Mouse (Mus musculus) forebrain, embryonic 11.5 days (tissue): ENCODE results near the gene Gm21973. TPM values are rescaled to one million over a fixed set of nuclear protein-coding genes. Genes with fewer than 3 reads are reported as not detected.

Source experiments
- ATAC-seq: fragments of 200-750 bp; cut with Nextera tagmentation; replicated peaks from 2 replicates; pipeline ENCODE4 v1.8.0; 2017; ENCODE audit warnings: moderate TSS enrichment; ENCODE audit not compliant: low FRiP score
- DNase-seq: peaks from one replicate; pipeline ENCODE4 v3.0.0-alpha.2; 2017; ENCODE audit warnings: low spot score
- H3K27ac ChIP-seq: fragments of 300-500 bp; sonication (generic); 2 replicates; pipeline ENCODE4 v1.5.1; 2014; ENCODE audit warnings: low read depth, low read length
- H3K27me3 ChIP-seq: fragments of 300-500 bp; sonication (generic); 2 replicates; pipeline ENCODE4 v1.6.1; 2014; ENCODE audit warnings: mild to moderate bottlenecking, low read length, mixed read lengths; ENCODE audit not compliant: control insufficient read depth, insufficient read depth
- H3K36me3 ChIP-seq: fragments of 300-500 bp; sonication (generic); 2 replicates; pipeline ENCODE4 v1.6.1; 2014; ENCODE audit warnings: mild to moderate bottlenecking, low read length, moderate library complexity, mixed read lengths; ENCODE audit not compliant: control insufficient read depth, insufficient read depth
- H3K4me1 ChIP-seq: fragments of 300-500 bp; sonication (generic); replicated peaks from 2 replicates; pipeline ENCODE4 v1.6.1; 2014; ENCODE audit warnings: low read length, mixed read lengths; ENCODE audit not compliant: control insufficient read depth, insufficient read depth
- H3K4me2 ChIP-seq: fragments of 300-500 bp; sonication (generic); 2 replicates; pipeline ENCODE4 v1.6.1; 2014; ENCODE audit warnings: low read depth, mild to moderate bottlenecking, low read length, moderate library complexity, mixed read lengths; ENCODE audit not compliant: severe bottlenecking
- H3K4me3 ChIP-seq: fragments of 300-500 bp; sonication (generic); 2 replicates; pipeline ENCODE4 v1.5.1; 2014; ENCODE audit warnings: low read depth, low read length
- H3K9ac ChIP-seq: fragments of 300-500 bp; sonication (generic); 2 replicates; pipeline ENCODE4 v1.6.1; 2014; ENCODE audit warnings: low read length
- H3K9me3 ChIP-seq: fragments of 300-500 bp; sonication (generic); 2 replicates; pipeline ENCODE4 v1.6.1; 2016; ENCODE audit warnings: low read length, mixed read lengths; ENCODE audit not compliant: control insufficient read depth
- WGBS: fragments of 180-500 bp; shearing (Covaris S2); extraction: QIAGEN DNeasy Blood & Tissue Kit; methylation state at CpG from one replicate; pipeline ENCODE4 v1.1.7; 2014; 5-methylcytosine and 5-hydroxymethylcytosine counted together
- polyA plus RNA-seq: library from polyadenylated mRNA; unstranded; fragments of >200 nt; fragmentation: Nextera tagmentation; extraction: Ambion mirVana; gene quantifications from 2 replicates; pipeline ENCODE4 v1.2.1, GENCODE M21; 2014

Gene Gm21973
- polyA plus RNA-seq, 1 experiment from 2014 or later = not detected

DNA sequence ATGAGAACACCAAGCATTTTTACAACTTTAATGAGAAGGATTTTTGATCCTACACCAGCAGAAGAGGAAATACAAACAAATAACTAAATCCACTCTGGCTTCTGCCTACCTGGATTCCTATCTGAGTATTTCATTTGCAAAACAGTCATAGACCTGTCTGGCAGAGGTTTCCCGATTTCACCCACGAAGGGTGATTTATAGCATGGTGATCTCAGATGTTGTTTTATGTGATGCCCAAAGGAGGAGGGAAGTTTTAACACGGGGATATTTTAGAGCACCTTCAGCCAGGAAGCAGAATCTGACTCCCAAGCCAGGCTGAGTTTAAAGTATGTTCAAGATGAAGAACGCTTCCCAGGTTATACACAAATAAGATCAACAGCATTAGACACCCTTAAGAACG, 13.4 kb upstream of the Gm21973 start:
- Histone ChIP-seq H3K27me3 (no peaks in the 10 kb centered on the region), H3K4me2 (no peak overlapping the region), H3K9ac (no peak overlapping the region), H3K36me3 (no peaks in the 10 kb centered on the region), H3K9me3 (no peaks in the 10 kb centered on the region), H3K4me3 (no peak overlapping the region), H3K27ac (no peak overlapping the region), H3K4me1 (no peaks in the 10 kb centered on the region)
- DNase-seq (no peak), ATAC-seq (no peak)
- WGBS = 87% methylated on average over 5 of the region's 5 CpGs

DNA sequence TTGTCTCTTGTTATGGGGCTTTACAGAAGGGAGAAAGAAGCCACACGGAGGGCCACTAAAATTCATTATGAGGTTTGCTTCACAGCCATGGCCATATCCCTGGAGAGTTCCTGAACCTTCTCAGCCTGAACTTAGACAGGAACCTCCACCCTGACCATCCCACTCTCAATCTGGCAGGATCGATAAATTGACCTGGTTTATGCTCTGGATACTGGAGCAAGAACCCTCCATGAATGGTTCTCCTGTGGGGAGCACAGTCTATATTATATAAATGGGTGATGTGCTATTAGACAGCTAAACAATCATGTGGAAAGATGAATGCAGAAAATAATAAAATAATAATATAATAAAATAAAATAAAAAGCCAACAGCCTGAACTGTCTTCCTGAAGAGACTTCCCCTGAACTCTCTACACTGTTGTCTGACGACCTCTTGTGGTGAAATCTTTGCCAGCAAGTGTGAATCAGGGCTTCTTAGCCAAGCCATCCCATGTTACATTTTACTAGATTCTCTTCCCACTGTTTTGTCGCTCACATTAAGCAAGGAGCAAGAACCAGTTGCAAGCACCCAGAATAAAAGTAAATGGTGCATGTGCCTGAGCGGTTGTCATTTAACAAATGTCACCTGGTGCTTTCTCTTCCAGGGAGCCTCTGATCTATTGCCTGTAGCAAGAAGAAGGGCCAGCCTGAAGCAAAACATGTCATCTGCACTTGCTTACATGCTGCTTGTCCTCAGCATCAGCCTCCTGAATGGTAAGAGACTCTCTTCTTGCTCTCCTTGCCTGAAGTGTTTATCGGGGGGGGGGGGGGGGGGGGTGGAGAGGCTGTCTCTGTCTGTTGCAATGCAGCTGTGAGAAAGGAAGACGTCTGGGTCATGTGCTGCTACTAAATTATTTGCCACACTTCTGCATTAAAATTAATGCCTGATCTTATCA, 11.4 kb upstream of the Gm21973 start:
- no peak overlapping the region for H3K4me2 ChIP-seq
- H3K9ac ChIP-seq = no peak overlapping the region
- no peak overlapping the region for H3K27ac ChIP-seq
- H3K4me3 ChIP-seq = no peak overlapping the region
- DNase-seq (no peak), ATAC-seq (no peak)
- no peaks in the 10 kb centered on the region for H3K27me3 ChIP-seq
- no peaks in the 10 kb centered on the region for H3K36me3 ChIP-seq
- WGBS = 61% methylated on average over 7 of the region's 7 CpGs
- no peaks in the 10 kb centered on the region for H3K9me3 ChIP-seq
- H3K4me1 ChIP-seq = no peaks in the 10 kb centered on the region

DNA sequence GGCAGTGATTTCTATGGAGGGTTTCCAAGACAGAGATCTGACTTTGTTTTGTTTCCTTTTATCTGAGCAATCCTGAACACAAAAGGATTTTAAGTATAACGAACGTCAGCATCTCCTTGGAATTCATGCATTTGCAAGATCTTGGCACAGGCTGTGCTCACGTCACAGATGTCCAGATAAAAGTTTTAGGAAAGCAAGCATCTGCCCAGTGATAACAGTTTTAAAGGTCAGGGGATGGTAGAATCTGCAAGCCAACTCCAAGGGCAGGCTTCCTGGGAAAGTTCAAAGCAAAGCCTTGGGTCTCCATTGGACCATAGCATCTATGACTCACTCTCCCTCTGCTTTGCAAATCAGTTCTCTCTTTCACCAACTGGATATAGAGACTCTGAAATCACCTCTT, 5.4 kb downstream of the Gm21973 start:
- WGBS = 72% methylated on average over 3 of the region's 3 CpGs
- no peaks in the 10 kb centered on the region for H3K9me3 ChIP-seq
- H3K27ac ChIP-seq = no peak overlapping the region
- DNase-seq (no peak), ATAC-seq (no peak)
- H3K36me3 ChIP-seq = no peaks in the 10 kb centered on the region
- H3K4me1 ChIP-seq = no peaks in the 10 kb centered on the region
- no peak overlapping the region for H3K4me2 ChIP-seq
- no peak overlapping the region for H3K9ac ChIP-seq
- H3K27me3 ChIP-seq = no peaks in the 10 kb centered on the region
- H3K4me3 ChIP-seq = no peak overlapping the region

DNA sequence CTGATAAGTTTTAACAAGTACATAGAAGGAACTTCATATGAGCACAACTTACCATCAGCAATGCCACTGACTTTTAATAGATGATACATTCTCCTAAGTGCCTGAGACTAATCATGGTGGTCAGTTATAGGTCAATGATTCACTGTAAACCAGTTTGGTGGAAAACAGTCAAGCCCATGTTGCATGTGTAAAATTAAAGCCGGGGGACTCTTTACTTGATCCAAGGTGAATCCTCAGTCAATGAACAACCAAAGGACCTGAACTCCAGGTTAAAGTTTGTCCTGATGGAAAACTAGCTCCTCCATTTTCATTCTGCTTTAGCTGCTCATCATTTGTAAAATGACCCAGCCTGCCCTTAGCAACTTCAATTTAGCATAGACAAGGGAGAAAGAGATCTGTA, 7.4 kb downstream of the Gm21973 start:
- DNase-seq = no peak

GRCm38 (mm10) chr15:10338606-10339005, 13.4 kb downstream of the Gm21973 start:
- ATAC-seq = no peak

More for the DNA sequence above, 7.4 kb downstream of the Gm21973 start:
- no peaks in the 10 kb centered on the region for H3K27me3 ChIP-seq
- no peaks in the 10 kb centered on the region for H3K9me3 ChIP-seq
- H3K4me1 ChIP-seq = no peaks in the 10 kb centered on the region
- no peak overlapping the region for H3K4me2 ChIP-seq
- no peak overlapping the region for H3K9ac ChIP-seq
- no peaks in the 10 kb centered on the region for H3K36me3 ChIP-seq
- no peak overlapping the region for H3K4me3 ChIP-seq
- no peak for ATAC-seq
- no peak overlapping the region for H3K27ac ChIP-seq
- WGBS = 94% methylated on average over 1 of the region's 1 CpGs

DNA sequence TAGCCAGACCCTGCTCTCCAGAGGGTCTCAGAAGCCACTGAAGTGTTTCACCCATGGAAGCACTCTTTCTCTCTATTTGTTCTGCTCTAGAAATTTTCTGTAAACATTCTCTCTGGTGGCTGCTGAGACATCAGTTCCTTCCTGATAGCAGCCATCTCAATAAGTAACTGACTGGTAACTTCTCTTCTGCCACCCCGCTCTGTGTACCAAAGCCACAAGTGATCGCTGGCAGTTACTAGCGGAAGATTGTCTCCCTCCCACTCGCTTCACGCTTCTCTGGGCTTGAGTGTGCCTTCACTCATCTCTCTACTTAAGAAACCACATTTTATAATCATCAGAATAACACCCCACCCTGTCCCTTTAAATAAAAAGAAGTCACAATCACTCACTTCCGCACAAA, 21.9 kb downstream of the Gm21973 start:
- Histone ChIP-seq H3K27me3 (no peaks in the 10 kb centered on the region), H3K27ac (no peak overlapping the region), H3K4me3 (no peak overlapping the region), H3K4me2 (no peak overlapping the region), H3K4me1 (no peaks in the 10 kb centered on the region), H3K9me3 (no peaks in the 10 kb centered on the region), H3K36me3 (no peaks in the 10 kb centered on the region), H3K9ac (no peak overlapping the region)
- DNase-seq (no peak), ATAC-seq (no peak)
- WGBS = 88% methylated on average over 6 of the region's 6 CpGs

More at GRCm38 (mm10) chr15:10338606-10339005, 13.4 kb downstream of the Gm21973 start:
- no peak for DNase-seq
- Histone ChIP-seq H3K9ac (no peak overlapping the region), H3K27me3 (no peaks in the 10 kb centered on the region), H3K36me3 (no peaks in the 10 kb centered on the region), H3K4me1 (no peaks in the 10 kb centered on the region), H3K4me3 (no peak overlapping the region), H3K9me3 (no peaks in the 10 kb centered on the region), H3K4me2 (no peak overlapping the region), H3K27ac (no peak overlapping the region)
- 82% methylated on average over 3 of the region's 3 CpGs for WGBS

DNA sequence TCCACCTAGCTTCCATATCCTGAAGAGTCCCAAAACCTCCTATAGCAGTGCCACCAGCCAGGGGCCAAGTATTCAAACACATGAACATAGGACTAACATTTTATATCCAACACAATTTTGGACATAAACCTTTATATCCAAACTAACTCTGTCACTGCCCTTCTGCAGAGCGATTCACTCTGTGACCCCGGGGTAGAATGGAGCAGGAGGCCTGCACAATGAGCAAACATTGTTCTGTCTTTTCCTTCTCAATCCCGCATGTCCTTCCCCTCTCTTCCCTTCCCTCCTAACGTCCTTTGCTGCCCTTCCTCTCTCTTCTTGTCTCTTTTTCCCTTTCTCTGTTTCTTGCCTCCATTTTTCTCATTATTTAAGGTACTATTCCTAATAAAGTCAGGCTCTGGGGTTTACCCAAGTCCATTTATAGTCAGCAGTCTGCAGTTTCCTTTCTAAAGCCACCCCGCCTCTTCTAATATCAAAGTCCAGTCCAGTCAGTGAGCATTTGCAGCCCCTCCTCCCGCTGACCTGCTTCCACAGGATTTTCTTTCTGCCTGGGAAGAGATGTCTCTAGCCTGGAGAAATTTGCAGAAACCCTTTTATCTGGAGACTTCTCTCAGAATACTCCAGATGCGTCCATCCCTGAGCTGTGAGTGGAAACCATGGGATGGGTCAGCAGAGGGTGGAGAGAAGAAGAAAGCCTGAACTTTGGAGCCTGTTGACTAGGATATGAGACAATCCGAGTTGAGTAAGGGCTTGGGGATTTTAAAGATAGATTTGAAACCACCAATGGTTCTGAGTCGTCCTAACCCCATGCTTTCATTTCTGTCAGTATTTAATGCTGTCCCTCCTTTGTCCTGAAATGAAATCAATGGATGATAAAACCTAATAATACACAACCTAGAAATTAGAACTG, 33.1 kb downstream of the Gm21973 start, which contains the start of gene Agxt2:
Gene Agxt2 (plus strand): TSS at position 494 of the 910 bp plus-strand sequence.
- Histone ChIP-seq H3K9ac (no peak within 1 kb of the TSS), H3K4me1 (no peaks in the 10 kb centered on the region), H3K36me3 (no peaks in the 10 kb centered on the region), H3K27ac (no peak within 1 kb of the TSS), H3K27me3 (no peaks in the 10 kb centered on the region), H3K4me2 (no peak within 1 kb of the TSS), H3K4me3 (no peak within 1 kb of the TSS), H3K9me3 (no peaks in the 10 kb centered on the region)
- DNase-seq = no peak
- no peak for ATAC-seq
- 83% methylated on average over 9 of the region's 9 CpGs for WGBS

- Histone ChIP-seq H3K36me3 (no peaks in the 10 kb centered on the region), H3K9ac (no peak overlapping the region), H3K27ac (no peak overlapping the region), H3K4me2 (no peak overlapping the region), H3K4me3 (no peak overlapping the region), H3K4me1 (no peaks in the 10 kb centered on the region), H3K27me3 (no peaks in the 10 kb centered on the region), H3K9me3 (no peaks in the 10 kb centered on the region)
- ATAC-seq (no peak), DNase-seq (no peak)
- WGBS = 90% methylated on average over 2 of the region's 2 CpGs
Observed at GRCm38 (mm10) chr15:10366331-10366730, 41.2 kb downstream of the Gm21973 start.
